Mouse (Mus musculus) frontal cortex, postnatal 36 days (tissue): ENCODE measurements at regions not wholly inside any gene's neighbourhood (a gene's known extent, or its start where the extent isn't known, plus 50 kb on each side); places are given as distances from the start of the nearest gene placed in this dataset.
"Not testable (repeated sequence)": the region's sequence is repeated elsewhere in the genome, so short reads cannot be mapped to it uniquely, and the experiment has no call there.

ENCODE experiments used
- DNase-seq, 2 experiments: peaks; one replicate each; pipeline ENCODE4 v3.0.0; 2022; ENCODE audit warnings: low spot score in 2 of 2

DNA sequence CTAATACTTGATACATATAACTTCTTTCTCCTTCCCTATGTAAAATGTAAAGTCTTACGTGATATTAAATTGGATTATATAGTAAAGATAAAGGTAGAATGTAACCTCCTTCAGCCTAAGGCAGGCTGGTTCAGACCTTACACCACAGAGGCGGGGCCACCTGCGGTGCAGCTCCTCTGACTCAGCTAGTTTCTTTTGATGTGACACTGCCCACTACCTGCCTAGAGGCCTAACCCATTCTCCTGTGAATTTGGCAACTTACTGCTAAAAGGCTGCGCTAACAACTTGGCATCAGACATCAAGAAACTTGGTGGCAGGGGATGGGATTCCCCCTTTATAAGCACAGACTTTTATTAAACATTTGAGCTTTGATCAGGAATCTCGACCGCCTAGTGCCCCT is 74.5 kb downstream of the Aasdhppt start:
- no peak for DNase-seq

DNA sequence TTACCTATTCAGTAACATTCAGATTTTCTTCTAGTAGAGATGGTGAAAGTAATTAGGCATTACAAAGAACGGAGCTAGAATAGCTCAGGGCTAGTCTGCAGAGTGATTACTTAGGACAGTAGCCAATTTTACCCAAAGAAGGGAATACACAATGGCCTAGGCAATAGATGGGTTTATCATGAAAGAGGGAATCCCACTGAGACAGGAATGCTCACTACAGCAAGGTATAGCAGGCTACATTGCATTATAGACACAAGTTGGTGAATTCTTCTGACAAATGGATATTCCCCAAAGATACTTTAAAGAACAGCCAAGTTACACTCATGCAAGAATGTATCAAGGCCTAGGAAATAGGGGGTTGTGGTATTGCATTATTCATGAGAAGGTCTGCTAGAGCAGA is 94.7 kb downstream of the Aasdhppt start:
- not testable (repeated sequence) for DNase-seq

DNA sequence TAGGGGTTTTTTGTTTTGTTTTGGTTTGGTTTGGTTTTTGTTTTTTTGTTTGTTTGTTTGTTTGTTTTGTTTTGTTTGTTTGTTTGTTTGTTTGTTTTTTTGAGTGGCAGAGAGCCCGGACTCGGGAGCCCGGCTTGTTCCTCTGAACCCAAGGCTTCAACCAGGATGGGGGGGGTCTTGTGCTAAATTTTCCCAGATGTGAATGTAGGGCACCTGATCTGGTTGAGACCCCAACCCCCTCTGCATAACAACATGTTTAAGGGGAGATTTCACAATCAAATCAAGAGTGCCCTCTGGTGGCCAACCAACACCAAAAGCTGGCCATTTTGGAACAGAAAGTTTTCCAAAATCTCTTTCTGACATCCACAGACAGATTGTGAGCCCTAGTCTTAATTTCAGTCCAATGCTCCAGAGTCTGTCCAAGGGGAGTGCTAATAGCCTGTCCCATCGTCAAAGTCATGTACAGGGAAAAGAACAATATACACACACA is 99.2 kb downstream of the Aasdhppt start:
- DNase-seq = no peak

DNA sequence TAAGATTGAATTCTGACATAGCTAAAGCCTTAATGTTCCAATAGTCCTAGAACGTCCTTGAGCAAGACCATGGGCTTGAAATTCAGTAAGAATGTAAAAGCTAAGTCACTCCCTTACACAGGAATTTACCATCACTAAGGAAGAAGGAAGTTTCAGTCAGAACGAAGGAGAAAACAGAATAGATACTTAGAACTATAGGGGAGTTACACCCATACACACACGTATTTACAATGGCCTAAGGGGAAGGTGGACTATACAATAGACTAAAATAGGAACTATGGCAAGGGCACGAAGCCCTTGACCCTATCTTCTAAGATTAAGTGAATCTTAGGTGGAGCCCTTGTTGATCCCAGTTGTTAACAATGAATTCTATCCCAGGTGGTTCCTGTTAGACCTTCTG is 116.5 kb downstream of the Aasdhppt start:
- not testable (repeated sequence) for DNase-seq

DNA sequence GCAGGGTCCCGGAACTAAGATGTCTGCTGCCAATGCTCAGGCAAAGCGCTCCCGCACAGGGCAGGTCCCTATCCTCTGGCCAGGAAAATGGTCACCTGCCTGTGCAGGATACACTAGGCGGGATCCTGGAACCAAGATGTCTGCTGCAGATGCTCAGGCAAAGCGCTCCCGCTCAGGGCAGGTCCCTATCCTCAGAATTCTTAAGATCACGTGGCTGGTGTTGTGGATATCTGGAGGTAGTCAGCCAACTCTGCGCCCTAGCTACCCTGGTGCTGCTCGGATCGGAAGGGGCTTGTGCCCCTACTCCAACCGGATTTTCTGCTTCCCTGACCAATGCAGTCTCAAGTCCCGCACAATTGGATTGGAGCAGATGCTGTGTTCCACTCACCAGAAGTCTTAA is 153.3 kb downstream of the Aasdhppt start:
- not testable (repeated sequence) for DNase-seq

DNA sequence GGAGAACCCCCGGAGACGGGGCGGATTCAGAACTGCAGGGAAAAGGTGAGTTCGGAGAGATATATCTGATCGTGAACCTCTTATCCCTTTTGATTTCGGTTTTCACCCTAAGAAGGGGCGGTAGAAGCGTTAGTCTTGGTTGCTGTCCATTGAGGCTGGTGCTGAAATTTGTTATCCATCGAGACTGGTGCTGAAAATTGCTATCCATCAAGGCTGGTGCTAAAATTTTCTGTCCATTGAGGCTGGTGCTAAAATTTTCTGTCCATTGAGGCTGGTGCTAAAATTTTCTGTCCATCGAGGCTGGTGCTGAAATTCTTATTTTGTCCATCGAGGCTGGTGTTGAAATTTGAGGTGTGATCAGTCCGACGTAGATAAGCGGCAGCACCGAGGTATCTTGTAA is 170.4 kb downstream of the Aasdhppt start:
- not testable (repeated sequence) for DNase-seq

DNA sequence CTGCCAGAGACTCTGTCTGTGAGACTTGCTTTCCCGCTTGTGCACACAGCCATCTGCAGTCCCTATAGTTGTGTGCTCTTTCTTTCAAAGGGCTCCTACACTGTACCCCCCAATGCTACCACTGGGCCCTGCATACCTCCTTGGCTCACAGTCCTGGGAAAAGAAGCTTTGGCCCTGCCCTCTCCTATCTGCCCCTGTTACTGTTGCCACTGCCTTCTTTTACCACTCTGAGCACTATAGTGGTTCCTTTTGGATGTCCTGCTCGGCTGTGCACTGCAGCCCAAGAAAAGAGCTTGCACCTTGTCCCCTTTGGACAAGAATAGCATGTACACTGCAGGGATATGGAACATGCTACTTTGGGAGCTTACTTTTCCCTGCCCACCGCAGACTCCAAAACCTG is 216.8 kb downstream of the Aasdhppt start:
- no peak for DNase-seq

DNA sequence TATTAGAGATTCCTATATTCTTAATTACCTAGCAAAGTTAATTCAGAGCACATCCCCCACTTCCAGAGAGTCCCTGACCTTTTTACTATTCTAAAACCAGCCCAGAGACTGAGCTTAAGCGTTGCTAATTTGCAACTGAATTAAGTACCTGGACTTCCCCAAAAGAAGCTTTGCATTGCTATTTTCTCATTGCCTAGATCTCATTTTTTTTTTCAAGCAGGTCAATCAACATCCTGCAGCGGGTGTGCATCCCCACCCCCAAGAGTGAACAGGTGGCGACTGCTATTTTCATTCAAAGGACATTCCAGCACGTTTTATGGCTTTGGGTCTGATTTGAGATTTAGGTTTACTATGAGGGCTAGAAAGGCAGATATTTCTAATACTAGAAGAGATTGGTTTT is 226.6 kb downstream of the Aasdhppt start:
- not testable (repeated sequence) for DNase-seq

DNA sequence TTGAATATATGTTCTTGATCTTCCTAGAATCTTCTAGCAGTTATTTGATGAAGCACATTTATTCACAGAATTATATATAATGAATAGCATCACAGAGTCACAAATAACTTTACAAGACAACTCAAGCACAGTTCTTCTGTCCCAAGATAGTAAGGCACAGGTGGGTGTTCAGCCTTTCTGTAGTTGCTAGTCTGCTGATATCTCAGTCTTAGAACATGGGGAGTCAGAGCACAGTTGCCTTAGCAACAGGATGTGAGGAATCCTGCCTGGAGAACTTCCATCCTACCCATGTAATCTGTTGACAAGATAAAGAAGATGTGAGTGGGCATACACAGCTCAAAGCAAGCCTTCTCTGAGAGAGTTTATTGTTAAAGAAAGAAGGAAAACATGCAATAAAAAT is 248.2 kb downstream of the Aasdhppt start:
- peak; percentile 19 to 53 for DNase-seq

DNA sequence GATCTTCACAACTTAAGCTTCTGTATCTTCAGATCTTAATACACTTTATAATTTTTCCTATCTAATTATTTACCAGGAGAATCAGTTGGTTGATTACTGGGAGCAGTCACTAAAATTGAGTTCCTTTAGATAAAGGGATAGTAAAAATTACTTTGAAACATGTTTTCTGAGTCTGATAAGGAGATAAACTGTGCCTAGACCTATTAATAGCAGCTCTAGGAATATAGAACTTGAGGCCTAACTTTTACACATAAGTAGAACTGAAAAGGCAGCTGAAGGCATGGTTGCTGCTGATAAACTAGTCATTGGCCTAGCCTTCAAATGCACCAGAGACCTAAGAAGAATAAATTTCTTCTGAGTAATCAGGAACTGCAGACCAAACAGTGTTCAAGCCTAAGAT is 260.5 kb downstream of the Aasdhppt start:
- DNase-seq = no peak

DNA sequence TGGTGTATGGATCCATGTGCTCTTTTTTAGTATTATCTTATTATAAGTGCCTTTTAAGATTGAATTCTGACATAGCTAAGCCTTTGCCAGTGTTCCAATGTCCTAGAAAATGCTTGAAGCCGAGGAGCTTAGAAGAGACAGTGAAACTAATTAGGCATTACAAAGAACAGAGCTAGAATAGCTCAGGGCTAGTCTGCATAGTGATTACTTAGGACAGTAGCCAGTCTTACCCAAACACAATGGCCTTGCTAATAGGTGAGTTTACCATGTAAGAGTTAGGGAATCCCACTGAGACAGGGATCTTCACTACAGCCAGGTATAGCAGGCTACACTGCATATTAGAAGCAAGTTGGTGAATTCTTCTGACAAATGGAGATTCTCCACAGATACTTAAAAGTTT is 261.6 kb downstream of the Aasdhppt start:
- DNase-seq = not testable (repeated sequence)

DNA sequence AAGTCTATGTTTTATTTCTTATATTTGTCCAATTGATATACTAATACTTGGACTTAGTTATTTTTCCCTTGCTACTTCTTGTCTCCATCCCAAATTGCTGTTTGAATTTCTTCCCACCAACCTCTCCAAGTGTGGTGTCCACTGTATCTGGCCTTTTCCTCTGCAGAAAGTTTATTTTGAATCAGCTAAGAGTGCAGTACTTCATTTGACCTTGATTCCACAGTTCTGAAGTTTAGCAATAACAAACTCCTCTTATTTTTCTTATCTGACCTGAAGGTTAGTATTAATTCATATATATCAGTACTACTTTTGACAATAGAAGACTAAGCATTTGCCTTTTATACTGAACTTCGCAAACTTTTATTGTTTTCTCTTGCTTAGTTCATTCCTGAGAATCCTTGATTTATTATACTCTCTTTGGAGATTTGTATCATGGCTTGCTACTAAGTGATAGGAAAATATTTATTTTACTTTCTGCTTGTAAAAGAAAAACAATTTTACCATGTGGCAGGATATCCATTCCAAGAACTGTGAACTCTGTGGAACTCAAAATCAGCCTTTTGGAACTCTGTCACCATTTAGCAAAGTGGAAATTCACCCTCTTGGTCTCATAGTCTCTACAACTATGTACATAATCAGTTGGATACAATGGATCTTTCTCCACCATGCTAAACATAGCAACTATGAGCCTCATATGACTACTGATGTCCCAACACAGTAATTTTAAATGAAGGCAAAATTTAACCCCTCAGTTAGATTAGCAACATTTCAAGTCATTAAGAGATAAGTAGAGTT is 268.2 kb downstream of the Aasdhppt start:
- DNase-seq = no peak

DNA sequence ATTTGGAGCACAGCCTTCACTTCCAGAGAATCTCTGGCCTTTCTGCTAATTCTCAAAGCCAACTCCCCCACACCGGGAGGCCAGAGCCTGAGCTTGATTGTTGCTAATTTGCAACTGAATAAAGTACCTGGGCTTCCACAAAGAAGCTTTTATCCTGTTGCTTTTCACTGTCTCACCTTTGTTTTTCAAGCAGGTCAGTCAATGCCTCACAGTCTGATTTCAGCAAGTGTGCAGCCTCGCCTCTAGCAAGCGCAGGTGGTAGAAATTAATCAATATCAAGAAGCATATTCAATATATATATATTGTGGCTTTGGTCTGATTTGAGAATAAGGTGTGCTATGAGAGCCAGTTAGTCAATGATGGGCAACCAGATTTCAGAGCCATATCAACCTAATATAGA is 282.1 kb downstream of the Aasdhppt start:
- not testable (repeated sequence) for DNase-seq

DNA sequence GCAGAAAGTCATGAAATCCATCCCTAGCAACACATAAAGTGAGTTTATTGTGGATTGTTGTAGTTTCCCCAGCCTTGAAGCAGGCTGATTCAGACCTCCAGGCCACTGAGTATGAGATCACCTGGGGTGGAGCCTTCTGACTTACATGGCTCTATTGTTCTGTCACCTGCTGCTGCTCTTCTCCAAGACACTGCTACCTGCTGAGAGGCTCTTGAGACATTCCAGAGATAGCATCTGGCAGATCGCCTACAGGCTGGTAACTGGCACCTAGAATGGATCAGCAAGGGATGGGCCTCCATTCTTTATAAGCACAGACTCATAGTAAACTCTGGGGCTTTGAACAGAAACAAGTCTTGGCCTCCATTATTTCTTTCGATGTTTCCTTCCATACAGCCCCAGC is 289.2 kb downstream of the Aasdhppt start:
- DNase-seq = no peak

DNA sequence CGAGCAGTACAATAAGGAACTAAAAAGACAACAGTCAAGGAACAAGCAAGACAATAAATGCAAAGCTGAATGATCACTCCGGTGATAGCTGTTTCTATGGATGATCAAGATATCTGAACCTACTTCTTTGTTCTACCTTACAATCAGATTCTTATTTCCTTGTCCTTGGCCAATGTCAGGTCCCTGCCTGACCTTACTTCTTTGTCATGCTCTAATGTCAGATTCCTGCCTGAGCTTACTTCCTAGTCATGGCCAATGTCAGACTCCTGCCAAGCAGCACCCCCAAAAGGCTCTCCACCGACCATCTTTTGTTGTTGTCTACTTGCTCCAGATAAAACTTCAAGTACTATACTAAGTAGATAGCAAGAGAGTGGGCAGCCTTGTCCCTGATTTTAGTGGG is 312.6 kb downstream of the Aasdhppt start:
- no peak for DNase-seq

DNA sequence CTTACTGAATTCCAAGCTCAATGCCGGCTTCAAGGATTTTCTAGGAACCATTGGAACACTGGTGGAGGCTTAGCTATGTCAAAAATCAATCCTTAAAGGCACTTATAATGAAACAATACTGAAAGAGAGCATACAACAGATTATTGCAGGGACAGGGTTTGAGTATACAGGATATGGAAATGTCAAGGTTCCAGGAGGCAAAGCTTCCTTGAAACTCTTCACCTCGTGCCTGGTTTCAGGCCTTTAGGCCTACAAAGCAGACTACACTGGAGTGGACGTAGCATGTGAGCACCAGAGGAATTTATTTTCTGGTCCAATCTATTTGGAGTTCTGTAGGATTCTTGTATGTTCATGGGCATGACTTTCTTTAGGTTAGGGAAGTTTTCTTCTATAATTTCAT is 320.9 kb downstream of the Aasdhppt start:
- DNase-seq = not testable (repeated sequence)

DNA sequence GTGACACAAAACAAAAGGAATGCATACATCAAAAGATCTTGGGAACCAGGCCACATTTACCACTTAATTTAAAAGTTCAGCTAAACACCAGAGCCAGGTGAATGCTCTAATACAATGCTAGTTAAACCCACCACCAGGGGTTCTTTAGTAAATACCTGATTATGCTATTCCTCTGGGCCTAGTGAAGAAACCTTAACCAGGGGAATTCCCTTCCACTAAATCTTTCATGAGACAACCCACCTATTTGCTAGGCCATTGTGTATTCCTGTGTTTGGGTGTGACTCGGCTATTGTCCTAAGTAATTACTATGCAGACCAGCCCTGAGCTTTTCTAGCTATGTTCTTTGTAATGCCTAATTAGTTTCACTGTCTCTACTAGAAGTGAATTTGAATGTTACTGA is 321.3 kb downstream of the Aasdhppt start:
- not testable (repeated sequence) for DNase-seq
